Mouse (Mus musculus) cerebellum, postnatal 4 days (tissue): ENCODE measurements at regions not wholly inside any gene's neighbourhood (a gene's known extent, or its start where the extent isn't known, plus 50 kb on each side); places are given as distances from the start of the nearest gene placed in this dataset.
"Not testable (repeated sequence)": the region's sequence is repeated elsewhere in the genome, so short reads cannot be mapped to it uniquely, and the experiment has no call there.

Experiments used
- DNase-seq, 2 experiments: peaks; one replicate each; pipeline ENCODE4 v3.0.0; 2022; ENCODE audit warnings: low spot score in 2 of 2, mixed read lengths in 1 of 2

DNA sequence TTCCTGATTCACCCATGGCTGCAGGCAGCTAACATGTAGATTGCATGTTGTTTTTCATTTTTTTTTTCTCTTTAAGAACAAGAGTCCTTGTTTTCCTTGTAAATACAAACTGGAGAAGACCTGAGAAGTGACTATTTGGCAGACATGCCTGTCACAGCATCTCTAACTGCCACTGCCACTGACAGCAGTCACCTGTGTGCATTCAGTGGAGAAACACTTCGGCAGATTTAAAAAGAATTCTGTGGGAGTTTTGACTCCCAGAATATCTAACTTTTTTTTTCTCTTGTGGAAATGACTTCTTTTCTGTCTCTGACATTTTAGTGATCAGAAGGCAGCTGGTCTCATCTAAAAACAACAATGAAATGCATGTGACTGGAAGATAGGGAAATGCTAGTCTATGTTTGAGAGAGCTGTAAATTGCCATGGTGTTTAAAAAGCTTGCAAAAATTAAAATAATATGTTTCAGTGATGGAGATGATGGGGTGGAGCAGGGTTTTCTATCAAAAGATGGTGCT, 526.0 kb upstream of the Agtr1b start:
- no peak for DNase-seq

DNA sequence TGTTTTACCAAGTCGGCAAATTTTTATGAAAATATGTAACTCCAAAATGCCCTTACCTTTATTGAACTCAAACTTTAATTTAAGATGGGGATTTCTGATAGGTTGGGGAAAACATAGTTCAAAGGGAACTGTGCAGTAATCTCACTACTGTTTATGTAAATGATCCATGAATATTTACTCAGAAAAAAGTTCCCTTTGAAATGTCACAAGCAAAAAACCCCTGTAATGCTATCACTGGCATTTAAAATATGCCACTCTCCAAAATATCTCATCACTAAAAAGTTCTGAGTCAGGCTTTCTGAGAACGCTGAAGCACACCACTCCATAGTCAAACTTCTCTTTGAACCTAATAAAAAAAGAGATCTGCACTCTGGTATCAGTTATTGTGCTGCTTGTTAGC, 497.3 kb upstream of the Agtr1b start:
- no peak for DNase-seq

DNA sequence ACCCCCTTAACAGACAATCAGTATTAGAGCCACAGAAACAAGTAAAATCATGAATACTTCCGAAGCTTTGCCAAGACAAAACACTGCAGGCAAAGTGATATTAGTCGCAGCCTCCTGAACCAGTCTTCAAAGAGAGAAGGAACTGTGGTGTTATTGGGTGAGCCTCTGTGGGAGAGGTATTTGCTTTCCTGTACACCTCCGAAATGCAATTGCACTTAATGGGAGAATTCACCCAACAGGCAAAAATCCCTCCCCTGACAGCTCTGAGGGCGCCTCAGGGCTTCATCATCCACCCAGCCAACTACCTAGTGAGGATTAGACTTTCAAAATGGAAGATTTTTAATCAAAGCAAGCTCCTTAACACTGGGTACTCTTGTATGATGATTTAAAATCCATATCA, 464.1 kb upstream of the Agtr1b start:
- DNase-seq = no peak

DNA sequence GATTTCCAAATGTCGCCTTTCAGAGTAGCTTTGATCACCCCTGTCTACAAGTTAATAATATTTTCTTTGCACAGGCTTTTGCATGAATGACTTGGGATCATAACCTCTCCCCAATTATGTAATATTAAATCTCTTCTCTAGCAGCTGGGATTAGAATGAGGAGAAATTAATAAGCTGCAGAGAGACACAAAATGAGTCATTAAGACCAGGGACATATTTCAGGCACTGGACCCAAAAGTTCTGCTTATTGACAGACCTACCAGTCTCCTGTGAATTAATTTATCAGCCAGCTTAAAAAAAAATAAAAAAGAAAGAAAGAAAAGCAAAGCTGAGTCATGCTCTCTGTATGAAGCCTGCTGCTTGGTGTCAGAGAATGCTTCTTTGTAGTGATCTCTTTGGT, 462.4 kb upstream of the Agtr1b start:
- no peak for DNase-seq

DNA sequence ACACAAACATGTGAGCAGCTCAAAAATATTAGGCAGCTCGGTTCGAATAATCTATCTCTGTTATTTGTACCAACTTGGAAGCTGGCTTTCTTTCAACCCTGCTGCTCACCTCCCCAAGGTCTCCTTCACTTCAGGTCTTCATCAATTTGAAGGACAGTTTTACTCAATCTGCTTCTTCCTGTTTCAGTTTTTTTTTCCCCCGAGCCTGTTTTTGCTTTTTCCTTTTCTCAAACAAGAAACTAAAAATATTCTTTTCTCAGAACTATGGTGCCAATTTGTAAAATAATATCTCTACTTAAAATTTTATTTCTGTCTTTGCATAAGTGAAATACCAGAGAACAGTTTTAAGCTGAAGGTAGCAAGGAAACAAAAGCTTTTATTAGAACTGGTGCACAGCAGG, 461.8 kb upstream of the Agtr1b start:
- no peak for DNase-seq

DNA sequence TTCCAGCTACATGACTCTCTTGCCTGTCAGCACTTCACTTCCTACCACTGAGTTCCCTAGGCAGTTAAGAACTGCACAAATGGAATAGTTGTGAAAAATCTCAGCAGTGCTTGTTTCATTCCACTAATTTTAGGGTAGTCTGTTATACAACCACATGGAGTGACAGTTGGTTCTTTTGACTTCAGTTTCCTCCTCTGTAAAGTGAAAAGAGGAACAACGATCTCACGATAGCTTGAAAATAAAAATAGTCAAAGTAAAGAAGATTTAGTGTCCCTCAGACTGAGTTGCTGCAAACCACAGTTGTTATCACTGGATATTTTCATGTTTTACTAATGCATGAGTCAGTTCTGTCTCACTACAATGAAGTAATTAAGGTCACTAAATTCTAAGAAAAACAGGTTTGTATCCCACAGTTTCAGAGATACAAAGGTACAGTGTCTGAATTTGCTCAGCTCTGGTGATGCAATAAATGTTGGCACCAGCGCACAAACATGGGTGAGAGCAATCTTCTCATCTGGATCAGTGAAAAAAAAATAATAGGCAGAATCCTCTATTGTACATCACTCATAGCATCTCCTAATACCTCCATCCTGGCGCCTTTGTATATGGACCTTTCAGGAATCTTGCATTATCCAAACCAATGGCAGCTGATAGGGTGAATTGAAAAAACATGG, 458.8 kb upstream of the Agtr1b start:
- no peak for DNase-seq

DNA sequence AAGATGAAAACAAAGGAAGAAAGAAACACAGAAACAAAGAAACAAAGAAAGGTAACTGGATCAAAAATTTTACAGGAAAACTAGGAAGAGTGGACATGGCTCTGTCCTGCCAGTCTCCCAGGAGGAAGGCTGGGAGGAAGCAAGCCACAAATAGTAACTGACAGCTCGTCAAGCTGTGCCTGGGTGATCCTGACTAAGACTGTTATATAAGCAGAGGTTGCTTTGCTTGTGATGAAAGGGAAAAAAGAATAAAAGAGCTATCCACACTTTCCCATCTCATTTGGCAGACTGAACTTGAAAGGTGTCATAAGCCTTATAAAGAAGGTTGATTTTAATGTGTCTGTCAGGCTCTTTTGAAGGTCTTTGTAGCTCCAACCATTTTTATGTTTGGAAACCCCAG, 455.2 kb upstream of the Agtr1b start:
- DNase-seq = no peak

DNA sequence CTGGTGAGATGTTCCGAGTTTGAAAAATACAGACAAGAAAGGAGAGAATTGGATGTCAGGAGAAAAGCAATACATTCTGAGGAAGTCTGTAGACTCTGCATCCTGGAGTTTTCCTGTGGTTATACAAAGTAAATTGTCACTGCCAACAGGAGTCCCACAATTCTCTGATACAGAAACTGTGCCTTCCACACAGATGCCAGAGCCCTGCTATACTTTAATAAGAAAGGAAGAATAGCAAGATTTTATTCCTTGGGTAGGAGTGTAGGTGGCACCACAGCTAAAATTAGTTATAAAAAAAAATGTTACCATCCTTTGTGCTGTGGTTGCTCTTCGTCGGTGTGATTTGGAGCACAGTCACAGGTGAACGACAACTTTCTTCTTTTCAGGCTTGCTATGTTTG, 454.7 kb upstream of the Agtr1b start:
- no peak for DNase-seq

DNA sequence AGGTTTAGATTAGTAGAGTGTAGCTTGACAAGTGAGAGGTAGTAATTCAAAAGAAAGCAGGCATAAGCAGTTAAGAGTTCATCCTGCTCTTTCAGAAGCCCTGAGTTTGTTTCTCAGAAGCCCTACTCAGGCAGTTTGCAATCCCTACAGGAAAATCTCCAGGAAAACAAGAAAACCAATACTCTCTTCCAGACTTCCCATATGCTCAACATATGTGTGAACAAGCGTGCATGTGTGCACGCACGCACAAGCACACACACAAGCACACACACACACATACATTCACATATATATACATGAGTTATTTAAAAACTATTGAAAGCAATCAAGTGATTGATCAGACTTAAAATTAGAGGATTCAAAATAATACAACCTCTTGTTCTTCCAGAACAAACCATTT, 453.1 kb upstream of the Agtr1b start:
- DNase-seq = no peak

DNA sequence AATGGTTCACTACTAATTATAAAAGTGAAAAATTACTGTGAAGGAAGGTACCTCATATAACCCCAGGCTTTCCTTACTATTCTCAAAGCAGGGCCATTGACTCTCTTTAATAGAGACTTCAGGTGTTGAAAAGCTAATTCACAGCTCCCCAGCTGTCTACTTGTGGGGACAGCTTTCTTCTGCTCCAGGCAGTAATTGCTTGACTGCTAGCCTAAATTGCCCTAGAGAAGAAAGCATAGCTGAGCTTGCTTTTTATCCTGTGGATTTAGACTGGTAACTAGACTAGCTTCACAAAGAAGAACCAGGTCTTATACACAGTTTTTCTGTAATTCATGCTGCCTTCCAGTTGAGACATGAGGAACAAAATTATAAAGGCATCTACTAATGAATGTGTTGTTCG, 452.6 kb upstream of the Agtr1b start:
- no peak for DNase-seq

DNA sequence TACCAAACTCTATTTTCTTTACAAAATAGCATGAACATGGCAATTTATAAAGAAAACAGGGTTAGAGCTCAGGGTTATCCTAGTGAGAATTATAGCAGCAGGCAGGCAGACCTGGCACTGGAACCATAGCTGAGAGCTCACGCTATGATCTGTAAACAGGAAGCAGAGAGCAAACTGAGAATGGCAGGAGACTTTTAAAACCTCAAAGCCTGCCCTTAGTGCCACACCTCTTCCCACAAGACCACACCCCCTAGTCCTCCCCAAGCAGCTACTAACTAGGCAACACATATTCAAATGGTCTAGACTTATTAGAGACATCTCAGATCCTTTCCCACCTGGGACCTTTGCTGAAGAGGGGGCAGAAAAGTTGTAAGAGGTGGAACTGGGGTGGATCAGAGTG, 449.6 kb upstream of the Agtr1b start:
- DNase-seq = no peak

DNA sequence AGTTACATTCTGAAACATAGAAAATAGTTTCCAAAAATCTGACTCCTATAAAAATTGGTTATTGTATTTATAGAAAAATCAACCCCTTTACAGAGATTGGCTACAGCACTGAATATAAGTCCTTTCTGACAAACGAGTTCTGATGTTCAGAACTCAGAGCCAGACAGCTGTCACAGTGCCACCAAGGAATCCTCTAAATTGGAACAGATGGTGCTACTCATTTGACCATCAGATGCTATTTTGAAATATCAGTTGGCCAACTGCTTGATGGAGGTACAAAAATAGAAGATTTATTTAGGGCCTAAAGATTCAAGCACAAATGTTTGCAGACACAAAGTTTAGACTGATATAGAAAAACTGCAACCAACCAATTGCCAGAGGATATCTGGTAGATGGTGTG, 427.3 kb upstream of the Agtr1b start:
- DNase-seq = no peak

DNA sequence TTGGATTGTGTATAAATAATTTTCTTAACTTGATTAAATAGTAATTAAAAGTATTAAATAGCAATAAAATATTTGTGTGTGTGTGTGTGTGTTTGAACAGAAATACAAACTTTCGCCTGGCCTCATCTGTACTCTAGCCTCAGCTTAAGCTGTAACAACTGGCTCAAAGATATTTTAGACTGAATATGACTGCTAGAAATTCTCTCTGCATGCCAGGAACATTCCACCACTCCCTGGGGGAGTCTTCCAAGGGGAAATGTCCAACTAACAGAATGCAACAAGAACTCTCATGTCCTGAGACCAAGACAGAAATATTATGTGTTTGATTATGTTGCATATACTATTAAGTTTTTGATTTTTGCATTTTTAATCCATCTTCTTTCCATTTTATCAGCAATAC, 425.5 kb upstream of the Agtr1b start:
- DNase-seq = no peak

DNA sequence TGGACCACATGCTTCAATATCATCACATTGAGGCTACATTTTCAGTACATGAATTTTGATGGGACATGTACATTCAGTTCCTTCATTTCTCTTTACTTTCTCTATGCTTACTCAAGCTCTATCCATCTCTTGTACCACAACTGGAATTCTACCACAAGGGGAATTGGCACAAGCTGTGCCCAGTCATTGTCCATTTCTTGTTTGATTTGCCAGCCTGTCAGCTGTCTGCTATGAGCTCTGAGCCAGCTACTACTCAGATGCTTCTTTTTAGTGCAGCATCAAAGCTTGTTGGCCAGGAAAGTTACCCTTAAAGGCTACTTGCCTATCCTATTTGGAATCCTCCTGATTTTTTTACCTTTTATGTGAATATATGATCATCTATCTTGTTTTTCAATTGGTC, 410.9 kb upstream of the Agtr1b start:
- no peak for DNase-seq

DNA sequence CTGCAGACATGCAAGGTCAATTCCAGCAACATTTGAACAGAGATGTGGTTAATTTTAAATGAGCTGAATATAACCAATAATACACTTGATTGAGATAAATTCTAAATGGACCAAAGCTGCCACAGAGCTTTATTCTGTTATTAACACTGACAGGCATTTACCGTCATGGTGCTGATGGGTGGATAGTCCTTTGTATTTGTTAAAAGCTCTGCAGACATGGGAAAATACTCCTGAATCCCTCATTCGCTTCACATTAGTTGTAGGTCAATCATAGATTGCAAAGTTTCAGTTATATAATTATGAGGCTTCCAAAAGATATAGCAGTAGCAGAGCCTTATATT, 410.0 kb upstream of the Agtr1b start:
- DNase-seq = no peak

DNA sequence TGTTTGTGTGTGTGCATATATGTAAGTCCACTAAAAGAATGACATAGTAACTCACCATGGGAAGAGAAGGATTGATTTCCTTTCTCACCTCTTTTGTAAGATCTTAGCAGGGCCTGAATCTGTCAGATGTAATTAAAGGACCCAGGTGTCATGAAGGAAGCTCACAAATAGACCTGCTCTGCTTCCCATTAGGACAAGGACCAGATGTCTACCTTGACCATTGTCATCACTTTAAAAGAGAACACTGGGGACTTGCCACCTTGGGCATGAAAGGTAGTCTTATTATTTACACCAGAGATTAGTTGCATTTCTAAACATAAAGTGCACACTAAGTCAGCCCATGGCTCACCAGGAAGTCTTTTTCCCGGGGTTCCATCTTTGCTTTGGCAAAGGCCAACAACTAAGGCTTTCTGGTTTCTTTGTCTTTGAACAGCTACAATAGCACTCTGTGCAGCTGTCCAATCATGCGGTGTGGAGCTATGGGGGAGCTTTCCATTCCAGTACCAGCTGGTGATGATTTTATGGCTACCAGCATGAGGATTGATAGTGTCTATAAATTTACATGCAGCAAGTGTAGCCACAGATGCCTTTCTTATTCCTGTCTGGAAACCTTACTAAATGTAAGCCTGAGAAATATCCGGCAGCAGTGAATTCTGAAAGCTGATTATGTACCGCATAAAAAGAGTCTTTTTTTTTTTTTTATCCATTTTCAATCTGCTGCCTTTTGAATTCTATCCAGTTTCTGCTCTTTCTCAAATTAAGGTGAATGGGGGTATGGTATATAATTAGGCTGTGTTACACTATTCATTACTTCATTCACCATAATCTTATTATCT, 409.4 kb upstream of the Agtr1b start:
- DNase-seq = no peak

DNA sequence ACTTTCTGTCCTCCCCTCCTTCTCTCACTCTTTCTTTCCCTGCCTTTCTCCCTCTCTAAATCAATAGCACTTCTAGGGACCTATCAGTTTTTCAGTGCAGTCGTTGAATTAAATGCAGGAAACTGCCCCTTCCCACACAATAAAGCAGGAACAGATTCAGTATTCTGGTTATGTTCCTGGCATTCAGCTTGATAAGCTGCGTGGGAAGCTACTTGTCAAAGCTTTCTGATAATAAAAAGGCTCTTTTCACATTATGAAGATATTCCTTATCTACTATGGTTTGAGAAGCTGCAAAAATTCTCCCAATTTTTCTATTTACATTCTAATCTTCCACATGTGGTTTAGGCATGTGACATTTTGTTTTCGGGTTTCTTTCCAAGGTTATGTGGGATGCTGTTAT, 367.3 kb upstream of the Agtr1b start:
- no peak for DNase-seq

DNA sequence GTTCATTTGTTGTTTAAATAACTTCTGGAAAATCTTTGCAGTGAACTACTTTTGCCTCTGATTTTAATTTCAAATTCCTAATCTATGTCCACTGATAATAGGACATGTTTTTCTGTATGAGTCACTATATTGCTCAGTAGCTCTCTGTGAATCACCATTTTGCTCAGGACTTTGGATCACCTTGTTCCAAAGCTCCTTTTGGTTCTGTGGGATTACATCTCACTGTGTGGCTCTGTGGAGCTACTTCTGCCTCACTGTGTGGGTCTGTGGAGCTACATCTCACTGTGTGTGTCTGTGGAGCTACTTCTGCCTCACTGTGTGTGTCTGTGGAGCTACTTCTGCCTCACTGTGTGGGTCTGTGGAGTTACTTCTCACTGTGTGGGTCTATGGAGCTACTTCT, 365.0 kb upstream of the Agtr1b start:
- no peak for DNase-seq

DNA sequence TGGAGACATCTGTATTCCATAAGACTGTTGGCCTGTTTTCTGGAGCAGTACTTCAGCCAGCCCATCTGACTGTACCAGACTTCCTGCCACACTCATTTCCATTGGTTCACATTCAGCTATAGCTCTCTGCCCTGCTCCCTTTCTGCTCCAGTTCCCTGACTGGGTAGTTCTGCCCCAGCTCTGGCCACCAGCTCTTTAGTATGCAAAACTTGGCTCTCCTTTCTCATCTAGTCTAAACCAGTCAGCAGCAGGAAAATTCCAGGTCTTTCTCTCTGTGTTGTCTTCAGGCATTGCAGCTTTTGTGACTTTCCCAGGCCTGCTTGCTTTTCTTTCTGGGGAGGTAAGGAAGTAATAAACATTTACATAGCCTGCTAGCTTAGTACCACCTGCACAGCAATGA, 363.5 kb upstream of the Agtr1b start:
- DNase-seq = no peak

DNA sequence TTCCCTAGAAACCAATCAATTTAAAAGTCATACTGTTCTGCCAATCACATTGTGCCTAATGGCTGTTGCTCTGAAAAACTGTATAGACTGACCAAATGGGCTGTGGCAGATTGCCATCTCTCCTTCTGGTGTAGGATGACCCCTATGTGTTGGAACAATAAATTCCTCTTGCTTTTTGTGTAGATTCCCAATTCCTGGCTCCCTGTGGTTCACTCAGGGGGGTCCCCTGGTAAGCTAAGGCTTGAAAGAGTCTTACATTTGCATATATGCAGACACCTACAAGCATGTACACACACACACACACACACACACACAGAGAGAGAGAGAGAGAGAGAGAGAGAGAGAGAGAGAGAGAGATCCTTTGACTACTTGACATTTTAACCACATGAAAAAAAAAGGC, 362.8 kb upstream of the Agtr1b start:
- not testable (repeated sequence) for DNase-seq

DNA sequence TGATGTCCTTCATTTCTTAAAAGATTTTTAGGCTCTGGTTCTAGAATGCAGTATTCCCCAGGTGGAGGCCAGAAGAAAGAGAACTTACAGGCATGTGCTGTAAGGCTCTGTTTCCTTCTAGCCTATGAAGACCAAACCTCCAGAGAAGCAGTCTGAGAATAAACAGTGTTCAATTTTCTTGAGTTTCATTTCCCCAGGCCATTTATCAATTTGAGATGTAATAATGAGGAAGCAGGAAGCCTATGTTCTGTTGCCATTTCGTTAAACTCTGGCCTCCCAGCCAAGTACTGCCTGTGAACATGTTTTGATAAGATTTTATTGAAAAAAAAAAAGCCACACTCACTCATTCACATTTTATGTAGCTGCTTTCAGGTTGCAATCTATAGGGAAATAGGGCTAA, 347.7 kb upstream of the Agtr1b start:
- DNase-seq = no peak

DNA sequence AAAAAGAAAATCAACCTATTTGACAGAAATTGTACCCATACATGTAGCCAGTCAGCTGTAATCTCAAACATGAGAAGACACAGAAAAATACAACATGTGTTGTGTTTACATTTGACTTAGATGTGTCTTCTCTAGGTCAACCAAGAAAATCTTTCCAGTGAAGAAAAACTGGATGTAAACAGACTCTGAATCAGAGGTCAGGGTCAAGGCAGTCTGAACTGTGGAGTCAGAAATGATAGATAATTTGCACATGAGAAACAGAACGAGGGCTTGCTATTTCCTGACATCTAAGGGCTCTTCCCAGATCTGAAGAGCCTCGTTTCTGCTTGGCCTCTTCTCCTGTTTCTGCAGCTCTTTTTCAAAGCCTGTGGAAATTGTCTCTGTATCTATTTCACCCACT, 342.7 kb upstream of the Agtr1b start:
- no peak for DNase-seq

DNA sequence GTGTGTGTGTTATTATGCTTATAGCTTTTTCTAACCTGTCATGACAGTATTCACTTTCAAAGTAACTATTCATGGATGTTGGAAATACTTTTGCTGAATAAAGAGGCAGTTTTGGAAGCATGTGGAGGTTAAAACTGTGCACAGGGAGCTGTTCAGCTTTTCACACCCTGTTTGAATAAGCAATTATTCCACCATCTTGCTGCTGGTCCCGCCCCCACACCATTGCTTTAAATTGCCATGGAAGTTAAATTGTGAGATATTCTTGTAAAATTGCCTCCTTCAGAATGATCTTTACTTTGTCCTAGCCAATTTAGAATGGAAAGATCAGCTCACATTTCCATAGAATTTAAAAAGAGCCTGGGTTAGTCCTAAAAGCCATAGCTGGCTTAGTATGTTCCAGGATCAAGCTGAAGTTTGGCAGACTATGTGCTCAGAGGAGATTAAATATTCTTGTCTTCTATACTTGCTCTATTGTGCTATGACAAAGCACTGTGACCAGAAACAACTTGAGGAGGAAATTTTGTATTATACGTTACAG, 328.4 kb upstream of the Agtr1b start:
- no peak for DNase-seq
